Mouse (Mus musculus): Measurements from ENCODE around the gene Alg9.

DNA sequence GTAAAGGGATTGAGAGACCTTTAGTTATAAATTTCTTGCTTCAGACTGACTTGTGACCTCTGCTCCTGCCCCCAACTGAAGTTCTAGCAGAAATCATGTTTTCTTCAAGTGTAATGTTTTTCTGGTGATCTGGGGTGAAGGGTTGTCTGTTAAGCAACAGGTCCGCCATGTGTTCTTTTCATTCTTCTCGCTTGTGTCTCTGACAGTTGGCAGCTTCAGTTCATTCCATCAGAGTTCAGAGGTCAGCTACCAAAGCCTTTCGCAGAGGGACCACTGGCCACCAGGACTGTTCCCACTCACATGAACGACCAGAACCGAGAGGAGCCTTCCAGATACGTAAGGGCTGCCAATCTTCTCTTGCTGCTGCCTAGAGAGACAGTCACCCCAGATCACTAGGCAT, 33.7 kb downstream of the Alg9 start:
- no peak for TF ChIP-seq CTCF (IDR thresholded peaks at IDR 0.05; ENCODE audit: low read depth, low read length)
- TF ChIP-seq POLR2A (IDR thresholded peaks at IDR 0.05; ENCODE audit: extremely low read depth, insufficient read depth, low read length): no peak

Data from liver, adult 2 months (tissue).